Mouse (Mus musculus) adrenal gland, adult 2 months (tissue): ENCODE data around the gene Bckdhb. TPM values are rescaled to one million over a fixed set of nuclear protein-coding genes. Genes with fewer than 3 reads are reported as not detected.
"Not testable (repeated sequence)": the region's sequence is repeated elsewhere in the genome, so short reads cannot be mapped to it uniquely, and the experiment has no call there.

ENCODE experiments used
- DNase-seq: peaks from one replicate; pipeline ENCODE4 v3.0.0; 2021
- long read RNA-seq: library from polyadenylated mRNA; stranded (forward); transcript quantifications from one replicate; pipeline ENCODE4 v2.0.0, GENCODE M21; 2021
- polyA plus RNA-seq: library from polyadenylated mRNA; depleted of rRNA; stranded (reverse); fragments of >200 nt; gene quantifications from 2 replicates; pipeline ENCODE4 v1.2.3, GENCODE M21; 2012; rRNA removed
- total RNA-seq, 2 experiments: library from RNA; stranded (reverse); gene quantifications; 2 replicates each; pipeline ENCODE4 v1.2.3; 2021

Bckdhb gene
- total RNA-seq: 100 to 1,000 TPM; 100 to 104 TPM
- 19.8 and 20.7 TPM in 2 replicates for polyA plus RNA-seq
- long read RNA-seq, transcript Bckdhb-206 (11 exons, 1,477 nt): major isoform, 87 of 98 reads
- long read RNA-seq, partial matches to known transcripts: 2 of 98 reads
- long read RNA-seq, other reads (novel, unspliced or antisense): 9 of 98 reads

DNA sequence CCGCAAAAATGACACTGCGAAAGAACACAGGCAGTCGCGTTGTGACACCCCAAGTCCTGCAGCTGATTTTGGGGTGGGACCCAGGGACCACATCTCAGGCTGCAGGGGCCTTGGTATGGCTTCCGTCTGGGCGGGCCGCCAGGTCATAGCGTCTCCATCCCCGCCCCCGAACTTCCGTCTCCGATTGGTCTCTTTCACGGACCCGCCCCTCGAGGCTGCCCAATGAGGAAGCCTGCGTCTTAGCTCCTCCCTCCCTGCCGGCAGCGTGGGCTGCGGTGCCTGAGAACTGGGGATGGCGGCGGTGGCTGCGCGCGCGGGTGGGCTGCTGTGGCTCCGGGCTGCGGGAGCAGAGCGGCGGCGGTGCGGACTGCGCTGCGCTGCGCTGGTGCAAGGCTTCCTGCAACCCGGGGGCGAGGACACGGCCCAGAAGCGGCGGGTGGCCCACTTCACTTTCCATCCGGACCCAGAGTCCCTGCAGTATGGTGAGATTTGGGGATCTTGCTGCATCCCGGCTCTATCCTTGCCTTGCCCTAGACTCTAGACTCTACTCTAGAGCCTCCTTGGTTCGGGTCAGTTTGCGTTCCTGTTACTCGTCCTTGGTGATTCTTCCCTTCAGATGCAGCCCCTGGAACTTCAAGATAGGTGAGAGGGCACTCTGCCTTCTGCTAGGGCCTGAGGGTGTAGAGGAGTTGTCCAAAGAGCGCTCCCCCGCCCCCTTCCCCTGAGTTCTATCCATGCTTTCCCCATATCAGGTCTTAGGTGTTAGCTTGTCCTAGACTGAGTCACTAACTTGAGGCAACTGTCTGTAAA is at the start of gene Bckdhb:
Gene Bckdhb, plus strand, starts transcription at position 268 of the 810 bp plus-strand sequence.
- DNase-seq: peak; percentile 97

DNA sequence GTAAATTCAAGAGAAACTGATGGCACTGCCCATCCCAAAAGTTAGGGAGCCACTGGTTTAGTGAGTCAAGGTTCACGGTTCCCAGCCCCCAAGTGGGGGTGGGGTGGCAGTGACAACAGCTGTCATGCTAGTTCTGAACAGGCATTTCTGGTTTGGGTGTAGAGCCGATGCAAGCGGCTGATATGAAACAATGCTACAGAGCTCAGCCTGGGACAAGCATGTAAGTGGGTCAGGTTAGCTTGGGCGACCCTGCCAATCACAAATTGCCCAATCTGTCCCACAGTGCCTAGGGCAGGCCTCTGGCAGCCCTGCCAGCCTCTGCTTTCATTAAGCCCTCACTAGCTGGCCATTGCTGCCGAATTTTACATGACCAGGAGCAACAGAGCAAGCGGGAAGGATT is 42.8 kb upstream of the Bckdhb start:
- peak; percentile 44 for DNase-seq

DNA sequence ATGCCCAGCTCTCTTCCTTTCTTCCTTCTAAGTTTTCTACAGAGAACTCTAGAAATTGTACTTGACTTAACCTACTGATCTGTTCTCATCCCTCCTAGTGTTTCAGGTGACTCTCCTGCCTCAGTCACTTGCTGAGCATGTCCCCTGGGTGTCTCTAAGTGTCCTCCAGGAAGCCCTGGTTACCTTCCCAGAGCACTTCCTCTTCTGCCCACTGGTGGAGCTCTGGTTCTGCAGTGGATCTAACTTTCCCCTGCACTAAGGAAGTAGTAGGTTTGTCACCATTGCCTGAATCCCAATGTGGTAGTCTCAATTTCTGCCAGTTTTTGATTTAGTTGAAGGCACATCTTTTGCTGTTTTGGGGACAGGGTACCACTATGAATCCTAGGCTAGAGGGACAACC is 38.8 kb upstream of the Bckdhb start:
- DNase-seq: no peak

DNA sequence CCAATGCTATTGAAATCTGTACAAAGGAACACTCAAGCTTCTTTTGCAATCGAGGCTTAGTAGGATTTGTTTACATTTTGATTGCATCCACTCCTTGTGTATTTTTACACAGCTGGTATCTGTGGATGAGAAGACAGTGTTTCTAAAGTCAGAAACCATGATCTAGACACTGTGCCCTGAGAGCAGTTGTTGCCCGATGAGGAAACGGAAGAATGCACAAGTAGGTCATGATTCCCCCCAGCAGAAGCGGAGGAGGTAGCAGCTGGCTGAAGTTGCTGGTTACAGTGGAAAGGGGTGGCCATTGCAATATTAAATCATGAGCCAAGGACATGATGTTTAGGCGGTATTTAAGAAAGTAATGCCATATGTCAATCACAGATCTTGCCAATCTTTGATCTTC is 36.7 kb upstream of the Bckdhb start:
- no peak for DNase-seq

DNA sequence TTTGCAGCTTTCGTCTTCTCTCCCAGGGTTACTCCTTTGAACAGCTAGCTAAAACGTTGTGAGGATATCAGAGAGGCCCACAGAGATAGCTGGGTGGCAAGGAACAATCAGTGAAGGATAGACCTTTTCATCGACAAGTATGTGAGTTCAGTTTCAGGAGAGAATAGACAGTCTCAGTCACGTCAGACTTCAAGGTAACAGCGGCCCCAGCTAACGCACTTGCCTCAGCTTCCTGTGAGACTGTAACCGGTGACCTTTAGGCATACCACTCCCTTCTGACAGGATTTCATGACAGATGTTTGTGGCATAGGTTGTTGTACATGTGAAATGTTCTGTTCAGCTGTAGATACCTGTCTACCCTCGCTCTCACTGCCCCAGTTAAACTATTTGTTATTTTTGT is 31.9 kb upstream of the Bckdhb start:
- no peak for DNase-seq

DNA sequence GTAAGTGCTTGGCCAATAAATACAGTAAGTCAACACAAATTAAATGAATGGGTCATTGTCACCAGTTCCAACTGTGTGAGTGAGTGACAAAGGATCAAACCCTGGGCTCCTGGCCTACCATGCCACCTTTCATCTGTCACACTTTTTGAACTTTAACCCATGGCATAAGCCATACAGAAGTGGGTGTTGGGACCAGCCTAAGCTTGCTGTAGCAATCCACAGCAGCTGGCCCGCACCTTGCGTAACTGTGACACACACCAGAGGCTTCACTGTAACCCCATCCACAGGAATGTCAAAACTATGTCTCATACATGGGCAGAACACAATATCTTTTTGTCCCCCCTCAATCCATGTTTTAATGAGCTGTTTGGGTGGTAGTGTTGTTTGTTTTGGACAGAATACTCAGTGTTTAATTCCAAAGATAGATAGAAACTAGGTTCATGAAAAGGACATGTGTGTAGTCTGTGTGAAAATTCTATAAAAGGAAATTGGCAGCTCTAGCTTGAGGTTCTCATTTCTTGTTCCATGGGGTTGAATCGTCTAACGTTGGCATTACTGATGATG is 31.1 kb upstream of the Bckdhb start:
- DNase-seq: no peak

DNA sequence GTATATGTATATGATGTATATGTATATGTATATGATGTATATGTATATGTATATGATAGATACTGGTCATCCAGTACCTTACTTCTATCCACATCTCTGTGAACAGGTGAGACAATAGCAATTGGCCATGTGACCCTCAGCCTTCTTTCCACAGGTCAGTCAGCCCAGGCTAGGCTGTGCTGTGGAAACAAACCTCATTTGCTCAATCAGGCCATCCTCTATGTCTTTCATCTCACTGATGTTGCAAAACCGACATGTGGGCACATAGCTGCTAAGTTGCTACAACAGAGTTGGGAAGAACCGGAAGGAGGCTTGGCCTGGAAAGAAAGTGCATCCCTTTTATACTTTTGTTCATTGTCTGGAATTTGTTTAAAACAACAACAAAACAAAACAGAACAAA is 22.9 kb upstream of the Bckdhb start:
- no peak for DNase-seq

DNA sequence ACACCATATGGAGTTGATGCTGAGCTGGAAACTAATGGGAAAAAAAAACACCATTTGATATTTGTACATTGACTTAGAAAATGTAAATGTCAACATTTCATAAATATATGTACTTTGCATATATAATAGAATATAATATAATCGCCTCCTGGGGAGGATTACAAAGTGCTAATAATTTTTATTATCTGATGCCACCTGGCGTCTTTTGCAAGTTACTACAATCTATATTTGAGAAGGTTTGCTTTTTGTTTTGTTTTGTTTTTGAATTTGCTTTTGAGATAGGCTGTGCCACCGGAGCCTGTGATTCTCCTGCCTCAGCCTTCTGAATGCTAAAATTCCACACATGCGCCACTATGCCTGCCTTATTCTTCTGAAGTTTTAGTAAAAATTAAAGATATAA is 19.1 kb upstream of the Bckdhb start:
- DNase-seq: no peak

DNA sequence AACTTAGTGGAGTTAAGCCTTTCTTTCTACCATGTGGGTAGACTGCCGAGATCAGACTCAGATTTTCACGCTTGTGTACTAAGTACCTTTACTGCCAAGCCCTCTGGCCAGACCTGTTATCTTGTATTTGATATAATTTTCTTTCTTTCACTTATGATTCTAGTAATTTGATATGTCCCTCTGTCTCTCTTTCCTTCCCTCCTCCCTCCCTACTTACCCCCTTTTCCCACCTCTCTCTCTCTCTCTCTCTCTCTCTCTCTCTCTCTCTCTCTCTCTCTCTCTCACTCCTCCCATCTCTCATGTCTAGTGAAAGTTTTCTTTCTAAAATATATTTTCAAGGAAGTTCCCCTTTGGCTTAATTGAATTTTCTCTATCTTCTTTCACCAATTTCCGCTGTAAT is 17.9 kb upstream of the Bckdhb start:
- no peak for DNase-seq

DNA sequence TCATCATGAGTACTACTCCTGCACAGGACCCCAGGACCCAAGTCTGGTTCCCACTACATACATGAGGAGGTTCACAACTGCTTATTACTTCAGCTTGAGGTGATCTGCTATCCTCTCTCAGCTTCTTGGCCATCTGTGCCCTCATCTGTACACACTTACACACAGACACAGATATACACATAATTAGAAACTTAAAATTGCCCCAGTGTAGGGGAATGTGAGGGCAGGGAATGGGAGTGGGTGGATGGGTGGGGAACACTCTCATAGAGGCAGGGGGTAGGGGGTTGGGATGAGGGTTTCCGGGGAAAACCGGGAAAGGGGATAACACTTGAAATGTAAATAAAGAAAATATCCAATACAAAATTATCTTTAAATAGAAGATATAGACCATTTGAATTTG is 15.1 kb upstream of the Bckdhb start:
- DNase-seq: no peak

DNA sequence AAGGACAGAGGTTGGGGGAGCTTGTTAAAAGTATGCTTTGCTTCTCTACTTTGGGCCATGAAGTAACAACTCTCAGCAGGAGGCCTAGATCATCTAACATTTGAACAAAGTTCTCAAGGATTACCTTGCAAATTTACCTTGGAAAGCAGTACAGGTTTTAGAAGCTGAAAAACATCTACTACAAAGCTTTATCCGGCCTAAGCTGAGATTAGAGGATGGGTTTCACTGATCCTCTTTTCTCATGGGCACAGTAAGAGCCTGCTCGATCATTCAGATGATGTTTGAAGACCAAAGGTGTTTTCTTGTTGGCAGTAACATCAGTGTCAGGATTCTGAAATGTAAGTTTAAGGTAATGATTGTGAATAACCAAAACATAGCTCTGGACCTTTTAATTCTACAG is 14.0 kb upstream of the Bckdhb start:
- DNase-seq: no peak

DNA sequence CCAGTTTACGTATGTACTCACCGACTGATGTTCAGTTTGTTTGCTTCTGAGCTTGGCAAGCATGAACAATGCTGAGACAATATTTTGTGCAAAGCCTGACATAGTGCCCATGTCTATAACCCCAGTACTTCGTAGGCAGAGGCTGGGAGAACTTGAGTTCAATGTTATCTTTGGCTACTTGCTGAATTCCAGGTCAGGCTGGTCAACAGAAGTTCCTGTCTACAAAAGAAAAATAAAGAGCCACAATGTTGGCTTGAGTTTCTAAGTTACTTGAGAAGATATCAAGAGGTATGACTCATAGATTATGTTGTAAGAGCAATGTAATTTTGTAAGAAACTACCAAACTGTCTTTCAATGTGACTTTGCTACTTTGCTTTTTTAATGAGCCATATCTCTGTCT is 2.9 kb upstream of the Bckdhb start:
- no peak for DNase-seq

DNA sequence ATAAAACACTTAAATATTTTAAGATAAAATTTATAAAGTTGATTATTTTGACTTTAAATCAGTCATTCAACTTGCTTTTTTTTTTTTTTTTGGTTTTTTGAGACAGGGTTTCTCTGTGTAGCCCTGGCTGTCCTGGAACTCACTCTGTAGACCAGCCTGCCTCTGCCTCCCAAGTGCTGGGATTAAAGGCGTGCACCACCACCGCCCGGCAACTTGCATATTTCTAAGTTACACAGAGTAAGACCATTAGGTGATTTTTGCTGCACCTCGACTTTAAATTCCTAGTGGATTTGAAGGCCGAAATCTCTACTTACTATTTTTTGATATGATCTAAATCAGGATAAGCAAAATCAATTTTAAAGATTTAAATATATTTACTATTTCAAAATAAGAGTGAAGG is 589 bp upstream of the Bckdhb start:
- no peak for DNase-seq

DNA sequence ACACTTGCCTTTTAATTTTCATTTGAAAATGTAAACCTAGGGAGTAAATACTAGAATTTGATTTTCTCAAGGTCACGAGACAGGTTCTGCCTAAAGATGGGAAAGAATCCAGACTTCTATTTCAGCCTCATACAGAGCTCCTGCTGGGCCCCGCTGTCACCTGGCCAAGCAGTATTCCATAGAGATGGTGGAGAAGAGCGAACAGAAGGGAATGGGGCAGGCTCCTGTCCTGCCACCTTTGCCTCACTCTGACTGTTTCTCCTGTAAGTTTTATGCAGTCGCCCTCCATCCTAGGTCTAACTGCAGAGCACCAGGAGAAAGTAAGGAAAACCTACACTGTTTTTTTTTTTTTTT is 720 bp downstream of the Bckdhb start:
- peak; percentile 7 for DNase-seq

DNA sequence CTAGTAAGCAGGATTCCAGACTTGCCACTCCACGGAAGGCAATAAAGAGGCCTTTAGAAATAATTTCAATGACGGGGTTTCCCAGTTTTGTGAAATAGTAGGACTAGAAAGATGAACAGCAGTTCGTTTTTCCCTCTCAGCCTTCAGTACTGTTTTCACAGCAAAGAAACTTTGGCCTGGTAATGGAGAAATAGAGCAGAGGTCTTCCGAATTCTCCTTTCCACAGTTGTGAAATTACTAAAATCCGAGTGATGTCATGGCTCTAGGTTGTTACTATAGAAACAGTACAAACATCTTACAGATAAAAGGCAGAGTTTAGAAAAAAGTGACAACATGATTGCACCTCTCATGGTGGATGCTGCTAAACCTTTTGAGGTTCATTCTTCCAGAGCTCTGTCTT is 1.4 kb downstream of the Bckdhb start:
- no peak for DNase-seq

DNA sequence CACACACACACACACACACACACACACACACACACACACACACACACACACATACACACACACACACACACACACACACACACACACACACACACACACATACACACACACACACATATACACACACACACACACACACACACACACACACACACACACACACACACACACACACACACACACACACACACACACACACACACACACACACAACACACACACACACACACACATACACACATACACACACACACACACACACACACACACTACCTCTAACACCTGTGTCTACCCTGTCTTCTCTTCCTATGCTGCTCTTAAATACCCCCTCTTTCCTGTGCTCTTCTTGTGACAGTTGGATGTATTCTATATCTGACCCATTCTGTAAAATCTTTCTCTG is 14.6 kb downstream of the Bckdhb start:
- not testable (repeated sequence) for DNase-seq

DNA sequence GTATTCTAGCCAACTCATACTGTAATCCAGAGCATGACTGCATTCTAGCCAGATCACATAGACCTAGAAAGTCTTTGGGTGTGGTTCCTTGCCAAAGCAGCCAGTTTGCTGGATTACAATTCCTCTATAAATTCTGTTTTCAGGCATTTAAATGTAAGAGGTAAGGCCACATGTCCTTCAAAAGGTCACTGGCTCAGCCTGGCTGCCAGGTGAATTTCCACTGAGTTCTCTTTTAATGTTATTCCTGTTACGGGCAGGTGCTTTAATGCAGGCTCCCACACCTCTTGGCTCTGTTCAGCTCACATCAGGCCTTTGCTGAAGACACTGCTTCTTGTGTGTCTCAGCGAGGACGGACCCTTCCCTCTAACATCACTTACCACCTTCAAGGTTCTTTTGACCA is 15.1 kb downstream of the Bckdhb start:
- DNase-seq: no peak

DNA sequence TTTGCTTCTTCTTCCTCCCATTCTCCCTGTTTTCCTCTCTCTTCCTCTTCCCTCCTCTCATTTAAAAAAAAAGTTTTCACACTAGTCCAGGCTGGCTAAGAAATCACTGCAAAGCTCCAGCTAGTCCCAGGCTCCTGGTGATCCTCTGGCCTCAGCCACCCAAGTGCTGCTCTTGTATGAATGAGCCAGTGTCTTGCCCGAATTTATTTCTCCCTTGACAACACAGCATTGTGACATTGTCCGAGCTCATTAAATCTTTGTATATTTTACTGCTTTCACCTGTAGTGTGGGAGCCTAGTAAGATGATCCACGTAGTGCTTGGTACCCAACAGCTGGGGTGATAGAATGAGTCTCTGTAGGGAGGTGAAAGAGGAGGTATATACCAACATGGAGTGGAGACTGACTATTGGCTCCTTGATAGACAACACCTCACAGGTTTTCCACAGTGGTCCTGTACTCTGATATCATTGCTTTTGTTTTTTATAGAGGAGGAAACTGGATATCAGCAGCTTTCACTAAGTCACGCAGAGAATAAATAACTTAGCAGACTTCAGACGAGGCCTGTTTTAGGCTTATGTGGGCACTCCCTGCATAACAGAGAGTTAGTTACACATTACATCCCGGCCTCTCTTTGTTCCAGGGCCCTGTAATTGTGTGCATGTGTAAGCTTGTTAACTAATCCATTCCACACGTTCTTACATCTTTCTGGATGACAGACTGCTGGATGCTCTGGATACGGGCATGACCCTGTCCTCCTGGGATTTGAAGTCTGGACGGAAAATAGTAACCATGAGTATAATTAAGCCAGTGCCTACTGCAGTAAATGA is 15.8 kb downstream of the Bckdhb start:
- no peak for DNase-seq

DNA sequence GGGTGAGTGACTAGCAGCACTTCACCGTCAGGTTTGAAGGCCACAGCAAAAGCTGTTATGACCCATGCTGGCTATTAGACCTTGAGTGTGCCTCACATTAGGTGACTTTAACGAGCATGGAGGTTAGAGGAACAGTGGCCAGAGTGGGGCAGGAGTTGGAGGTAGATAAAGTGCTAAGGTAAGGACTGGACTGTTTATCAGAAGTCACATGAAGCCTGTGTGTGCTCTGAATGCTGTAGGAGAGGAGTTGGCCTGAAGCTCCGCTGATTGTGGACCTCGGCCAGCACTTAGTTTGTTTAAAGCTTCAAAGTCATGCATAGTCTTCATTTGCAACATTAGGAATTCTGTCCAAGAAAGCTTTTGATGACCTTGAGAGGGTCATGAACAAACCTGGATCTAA is 26.4 kb downstream of the Bckdhb start:
- peak; percentile 13 for DNase-seq

DNA sequence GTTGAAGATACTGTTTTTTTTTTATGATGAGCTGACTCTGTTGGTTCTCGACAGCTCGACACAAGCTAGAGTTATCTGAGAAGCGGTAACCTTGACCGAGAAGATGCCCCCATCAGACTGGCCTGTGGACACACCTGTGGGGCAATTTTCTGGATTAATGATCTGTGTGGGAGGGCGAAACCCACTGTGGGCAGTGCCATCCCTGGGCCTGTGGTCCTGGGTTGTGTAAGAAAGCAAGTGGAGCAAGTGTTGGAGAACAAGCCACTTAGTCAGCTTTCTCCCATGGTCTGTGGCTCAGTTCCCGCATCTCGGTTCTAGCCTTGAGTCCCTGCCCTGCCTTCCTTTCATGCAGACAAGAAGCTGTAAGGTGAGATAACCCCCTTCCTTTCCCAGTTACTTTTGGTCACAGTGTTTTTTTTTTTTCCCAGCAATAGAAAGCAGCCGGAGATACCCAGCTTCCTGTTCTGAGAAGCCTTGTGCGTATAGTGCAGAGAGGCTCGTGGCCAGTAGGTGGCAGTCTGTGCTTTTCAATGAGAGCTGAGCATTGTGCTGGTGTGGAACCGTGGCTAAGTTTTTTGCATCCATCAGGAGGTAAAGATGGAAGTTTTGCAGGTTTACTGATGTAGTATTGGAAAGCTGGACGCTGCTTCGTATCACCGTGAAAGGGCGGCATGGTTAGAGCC is 31.8 kb downstream of the Bckdhb start:
- DNase-seq: peak; percentile 77

DNA sequence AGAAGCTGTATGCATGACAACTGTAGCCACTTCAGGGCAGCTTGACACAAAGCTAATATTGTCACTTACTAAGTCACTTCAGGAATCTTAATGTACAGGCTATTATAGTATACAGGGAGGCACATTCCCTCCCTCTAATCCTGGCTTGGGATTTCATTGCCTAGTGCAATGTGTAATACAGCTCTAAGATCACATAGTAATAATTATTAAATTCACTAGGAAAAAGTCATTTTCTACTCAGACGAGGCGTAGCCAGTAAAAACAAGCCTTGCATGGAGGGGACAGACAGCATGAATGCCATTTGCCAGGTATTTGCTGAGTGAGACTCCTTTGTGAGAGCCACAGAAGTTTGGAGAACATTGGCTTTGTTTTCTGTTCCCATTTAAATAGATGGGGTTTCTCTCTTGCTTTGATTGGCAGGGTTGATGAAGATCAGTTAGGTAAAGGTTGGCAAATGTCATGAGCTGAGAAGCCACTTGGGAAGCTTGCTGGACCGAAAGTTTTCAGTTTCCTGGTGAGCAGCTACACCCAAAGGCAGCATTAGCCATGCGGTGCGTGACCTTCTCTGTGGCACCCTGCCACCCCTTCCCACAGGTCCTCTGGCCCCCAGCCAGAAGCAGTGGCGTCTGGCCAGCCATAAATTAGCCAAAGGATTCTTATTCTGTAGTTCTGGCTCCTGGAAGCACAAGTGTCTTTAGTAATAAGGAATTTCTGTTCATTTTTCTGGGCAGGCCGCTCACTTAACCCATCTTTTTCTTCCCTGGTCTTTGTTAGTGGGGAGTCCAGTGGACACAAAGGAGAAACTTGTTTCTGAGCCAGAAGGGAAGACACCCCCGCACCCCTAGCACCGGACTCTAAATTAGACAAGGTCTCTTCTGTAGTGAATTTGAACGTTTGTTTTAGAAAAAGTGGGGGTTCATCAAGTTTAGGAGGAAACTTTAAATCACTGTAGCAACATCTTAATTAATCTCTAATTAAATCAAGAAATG is 37.4 kb downstream of the Bckdhb start:
- DNase-seq: peak; percentile 84
